Mouse (Mus musculus): Measurements from ENCODE around the gene Cyp2e1. TPM values are rescaled to one million over a fixed set of nuclear protein-coding genes. Genes with fewer than 3 reads are reported as not detected.
"Not testable (repeated sequence)": the region's sequence is repeated elsewhere in the genome, so short reads cannot be mapped to it uniquely, and the experiment has no call there.

Cyp2e1 gene
- polyA plus RNA-seq, 1 experiment from 2014 or later: not detected

GRCm38 (mm10) chr7:140754556-140754955, 9.0 kb upstream of the Cyp2e1 start:
- H3K4me3 ChIP-seq (ENCODE audit: low read depth, low read length): no peak overlapping the region
- ATAC-seq (ENCODE audit: insufficient number of reproducible peaks, low FRiP score, low TSS enrichment, low read depth): no peak
- H3K4me2 ChIP-seq (ENCODE audit: low read depth, severe bottlenecking): no peak overlapping the region

GRCm38 (mm10) chr7:140756151-140756854, 7.2 kb upstream of the Cyp2e1 start:
- no peaks in the 10 kb centered on the region for H3K36me3 ChIP-seq (ENCODE audit: control insufficient read depth, insufficient read depth, low read length)
- H3K27ac ChIP-seq (replicated peaks; ENCODE audit: low read depth, low read length): no peak overlapping the region
- 61% methylated on average over 4 of the region's 4 CpGs for WGBS
- DNase-seq (ENCODE audit: low spot score): no peak
- H3K4me2 ChIP-seq (ENCODE audit: low read depth, severe bottlenecking): no peak overlapping the region
- H3K4me3 ChIP-seq (ENCODE audit: low read depth, low read length): no peak overlapping the region
- H3K4me1 ChIP-seq (ENCODE audit: control insufficient read depth, insufficient read depth, low read length): no peaks in the 10 kb centered on the region
- H3K9ac ChIP-seq (ENCODE audit: low read length): no peak overlapping the region
- no peaks in the 10 kb centered on the region for H3K27me3 ChIP-seq (ENCODE audit: control insufficient read depth, insufficient read depth, low read length)
- H3K9me3 ChIP-seq (ENCODE audit: control insufficient read depth, low read length): no peaks in the 10 kb centered on the region
- ATAC-seq (ENCODE audit: insufficient number of reproducible peaks, low FRiP score, low TSS enrichment, low read depth): no peak

More at GRCm38 (mm10) chr7:140754556-140754955, 9.0 kb upstream of the Cyp2e1 start:
- Histone ChIP-seq H3K4me1 (ENCODE audit: control insufficient read depth, insufficient read depth, low read length) (no peaks in the 10 kb centered on the region), H3K9ac (ENCODE audit: low read length) (no peak overlapping the region), H3K27me3 (ENCODE audit: control insufficient read depth, insufficient read depth, low read length) (no peaks in the 10 kb centered on the region), H3K27ac (replicated peaks; ENCODE audit: low read depth, low read length) (no peak overlapping the region), H3K9me3 (ENCODE audit: control insufficient read depth, low read length) (no peaks in the 10 kb centered on the region), H3K36me3 (ENCODE audit: control insufficient read depth, insufficient read depth, low read length) (no peaks in the 10 kb centered on the region)
- no peak for DNase-seq (ENCODE audit: low spot score)

GRCm38 (mm10) chr7:140760647-140761046, 2.9 kb upstream of the Cyp2e1 start:
- no peak overlapping the region for H3K27ac ChIP-seq (replicated peaks; ENCODE audit: low read depth, low read length)
- ATAC-seq (ENCODE audit: insufficient number of reproducible peaks, low FRiP score, low TSS enrichment, low read depth) (no peak), DNase-seq (ENCODE audit: low spot score) (no peak)
- H3K4me3 ChIP-seq (ENCODE audit: low read depth, low read length): no peak overlapping the region
- no peak overlapping the region for H3K4me2 ChIP-seq (ENCODE audit: low read depth, severe bottlenecking)
- no peaks in the 10 kb centered on the region for H3K4me1 ChIP-seq (ENCODE audit: control insufficient read depth, insufficient read depth, low read length)
- no peaks in the 10 kb centered on the region for H3K27me3 ChIP-seq (ENCODE audit: control insufficient read depth, insufficient read depth, low read length)
- no peak overlapping the region for H3K9ac ChIP-seq (ENCODE audit: low read length)
- no peaks in the 10 kb centered on the region for H3K36me3 ChIP-seq (ENCODE audit: control insufficient read depth, insufficient read depth, low read length)
- no peaks in the 10 kb centered on the region for H3K9me3 ChIP-seq (ENCODE audit: control insufficient read depth, low read length)

GRCm38 (mm10) chr7:140765391-140765790, 1.9 kb downstream of the Cyp2e1 start:
- DNase-seq (ENCODE audit: low spot score); H3K36me3 ChIP-seq (ENCODE audit: control insufficient read depth, insufficient read depth, low read length); H3K4me1 ChIP-seq (ENCODE audit: control insufficient read depth, insufficient read depth, low read length); H3K4me2 ChIP-seq (ENCODE audit: low read depth, severe bottlenecking); H3K9me3 ChIP-seq (ENCODE audit: control insufficient read depth, low read length); H3K9ac ChIP-seq (ENCODE audit: low read length); H3K27me3 ChIP-seq (ENCODE audit: control insufficient read depth, insufficient read depth, low read length); ATAC-seq (ENCODE audit: insufficient number of reproducible peaks, low FRiP score, low TSS enrichment, low read depth); H3K27ac ChIP-seq (replicated peaks; ENCODE audit: low read depth, low read length); H3K4me3 ChIP-seq (ENCODE audit: low read depth, low read length): not testable (repeated sequence)
- WGBS: 68% methylated on average over 1 of the region's 1 CpGs

- DNase-seq (ENCODE audit: low spot score) (no peak), ATAC-seq (ENCODE audit: insufficient number of reproducible peaks, low FRiP score, low TSS enrichment, low read depth) (no peak)
- Histone ChIP-seq H3K4me2 (ENCODE audit: low read depth, severe bottlenecking) (no peak overlapping the region), H3K27ac (replicated peaks; ENCODE audit: low read depth, low read length) (no peak overlapping the region), H3K4me3 (ENCODE audit: low read depth, low read length) (no peak overlapping the region), H3K9ac (ENCODE audit: low read length) (no peak overlapping the region), H3K4me1 (ENCODE audit: control insufficient read depth, insufficient read depth, low read length) (no peaks in the 10 kb centered on the region), H3K9me3 (ENCODE audit: control insufficient read depth, low read length) (no peaks in the 10 kb centered on the region), H3K27me3 (ENCODE audit: control insufficient read depth, insufficient read depth, low read length) (no peaks in the 10 kb centered on the region), H3K36me3 (ENCODE audit: control insufficient read depth, insufficient read depth, low read length) (no peaks in the 10 kb centered on the region)
- 76% methylated on average over 12 of the region's 12 CpGs for WGBS
Measured at GRCm38 (mm10) chr7:140765888-140766739, 2.6 kb downstream of the Cyp2e1 start.

- Histone ChIP-seq H3K36me3 (ENCODE audit: control insufficient read depth, insufficient read depth, low read length) (no peaks in the 10 kb centered on the region), H3K27ac (replicated peaks; ENCODE audit: low read depth, low read length) (no peak overlapping the region), H3K9me3 (ENCODE audit: control insufficient read depth, low read length) (no peaks in the 10 kb centered on the region), H3K9ac (ENCODE audit: low read length) (no peak overlapping the region), H3K4me1 (ENCODE audit: control insufficient read depth, insufficient read depth, low read length) (no peaks in the 10 kb centered on the region), H3K4me2 (ENCODE audit: low read depth, severe bottlenecking) (no peak overlapping the region), H3K27me3 (ENCODE audit: control insufficient read depth, insufficient read depth, low read length) (no peaks in the 10 kb centered on the region), H3K4me3 (ENCODE audit: low read depth, low read length) (no peak overlapping the region)
- 61% methylated on average over 4 of the region's 4 CpGs for WGBS
- DNase-seq (ENCODE audit: low spot score) (no peak), ATAC-seq (ENCODE audit: insufficient number of reproducible peaks, low FRiP score, low TSS enrichment, low read depth) (no peak; the same call in 1 of the 2 replicates)
Measured at GRCm38 (mm10) chr7:140780548-140780947, 17.0 kb downstream of the Cyp2e1 start.

GRCm38 (mm10) chr7:140787406-140788052, 24.0 kb downstream of the Cyp2e1 start, which contains the start of gene Syce1:
TSS of gene Syce1 (minus strand) at chr7:140787852.
- DNase-seq (ENCODE audit: low spot score) (no peak), ATAC-seq (ENCODE audit: insufficient number of reproducible peaks, low FRiP score, low TSS enrichment, low read depth) (no peak)
- H3K27me3 ChIP-seq (ENCODE audit: control insufficient read depth, insufficient read depth, low read length): no peaks in the 10 kb centered on the region
- WGBS: 81% methylated on average over 33 of the region's 33 CpGs
- H3K4me1 ChIP-seq (ENCODE audit: control insufficient read depth, insufficient read depth, low read length): no peaks in the 10 kb centered on the region
- H3K4me3 ChIP-seq (ENCODE audit: low read depth, low read length): no peak within 1 kb of the TSS
- H3K27ac ChIP-seq (replicated peaks; ENCODE audit: low read depth, low read length): no peak within 1 kb of the TSS
- H3K9me3 ChIP-seq (ENCODE audit: control insufficient read depth, low read length): no peaks in the 10 kb centered on the region
- H3K9ac ChIP-seq (ENCODE audit: low read length): no peak within 1 kb of the TSS
- H3K4me2 ChIP-seq (ENCODE audit: low read depth, severe bottlenecking): no peak within 1 kb of the TSS
- H3K36me3 ChIP-seq (ENCODE audit: control insufficient read depth, insufficient read depth, low read length): no peaks in the 10 kb centered on the region

- Histone ChIP-seq H3K9ac (ENCODE audit: low read length) (no peak overlapping the region), H3K27ac (replicated peaks; ENCODE audit: low read depth, low read length) (no peak overlapping the region), H3K4me1 (ENCODE audit: control insufficient read depth, insufficient read depth, low read length) (no peaks in the 10 kb centered on the region), H3K27me3 (ENCODE audit: control insufficient read depth, insufficient read depth, low read length) (no peaks in the 10 kb centered on the region), H3K36me3 (ENCODE audit: control insufficient read depth, insufficient read depth, low read length) (no peaks in the 10 kb centered on the region), H3K4me3 (ENCODE audit: low read depth, low read length) (no peak overlapping the region), H3K9me3 (ENCODE audit: control insufficient read depth, low read length) (no peaks in the 10 kb centered on the region), H3K4me2 (ENCODE audit: low read depth, severe bottlenecking) (no peak overlapping the region)
- no peak for DNase-seq (ENCODE audit: low spot score)
- WGBS: 88% methylated on average over 7 of the region's 7 CpGs
- no peak for ATAC-seq (ENCODE audit: insufficient number of reproducible peaks, low FRiP score, low TSS enrichment, low read depth)
Measured at GRCm38 (mm10) chr7:140788053-140788435, 24.5 kb downstream of the Cyp2e1 start.

Measured in limb, embryonic 11.5 days (tissue).